Mouse (Mus musculus): ENCODE results near the gene Syne3. TPM values are rescaled to one million over a fixed set of nuclear protein-coding genes. Genes with fewer than 3 reads are reported as not detected.

The Syne3 gene
- total and polyA plus RNA-seq, 3 experiments = 4.9 to 10.7 TPM; not detected in 1

- Histone ChIP-seq H3K79me2 (ENCODE audit: control insufficient read depth, insufficient read depth, low read length, poor library complexity) (no peaks in the 10 kb centered on the region), H3K27me3 (ENCODE audit: control insufficient read depth in 1 of 2, insufficient read depth in 2 of 2, low read length in 2 of 2) (no peaks in the 10 kb centered on the region), H3K9me3 (replicated peaks; ENCODE audit: insufficient read depth, low read length) (no peaks in the 10 kb centered on the region), H3K4me1 (ENCODE audit: control insufficient read depth in 1 of 2, insufficient read depth in 2 of 2, low read length in 2 of 2) (no peaks in the 10 kb centered on the region), H3K36me3 (ENCODE audit: control insufficient read depth in 1 of 2, insufficient read depth in 2 of 2, low read length in 2 of 2) (peaks cover 0 to 2% of the 10 kb centered on the region in 2 experiments; a peak in 2 of 4 replicates), H3K4me3 (ENCODE audit: control insufficient read depth in 1 of 2, insufficient read depth in 1 of 2, low read depth in 2 of 2, low read length in 2 of 2) (no peak overlapping the region), H3K9ac (ENCODE audit: control insufficient read depth, low read depth, low read length, poor library complexity, severe bottlenecking) (no peak overlapping the region), H3K27ac (ENCODE audit: control insufficient read depth, low read depth, low read length) (no peak overlapping the region)
- TF ChIP-seq USF1 (IDR thresholded peaks at IDR 0.05; ENCODE audit: low read depth, low read length) (no peak), CHD2 (IDR thresholded peaks at IDR 0.05; ENCODE audit: low read length) (no peak), MYB (IDR thresholded peaks at IDR 0.05; ENCODE audit: low read depth, low read length) (no peak), JUND (IDR thresholded peaks at IDR 0.05; ENCODE audit: low read depth, low read length) (no peak), BHLHE40 (IDR thresholded peaks at IDR 0.05; ENCODE audit: borderline replicate concordance, low read depth, low read length) (no peak), RAD21 (IDR thresholded peaks at IDR 0.05; ENCODE audit: low read depth, low read length) (no peak), GABPA (IDR thresholded peaks at IDR 0.05; ENCODE audit: low read depth, low read length) (no peak)
- DNase-seq (ENCODE audit: low read depth, low spot score) = no peak
These were observed 36.7 kb downstream of the Syne3 start for GRCm38 (mm10) chr12:104972860-104973259.

- no peaks in the 10 kb centered on the region for H3K79me2 ChIP-seq (ENCODE audit: control insufficient read depth, insufficient read depth, low read length, poor library complexity)
- H3K4me1 ChIP-seq (ENCODE audit: control insufficient read depth in 1 of 2, insufficient read depth in 2 of 2, low read length in 2 of 2) = no peaks in the 10 kb centered on the region
- peaks cover 0 to 2% of the 10 kb centered on the region in 2 experiments; a peak in 2 of 4 replicates for H3K36me3 ChIP-seq (ENCODE audit: control insufficient read depth in 1 of 2, insufficient read depth in 2 of 2, low read length in 2 of 2)
- TF ChIP-seq CHD1 (IDR thresholded peaks at IDR 0.05; ENCODE audit: low read depth, low read length) (no peak), MEF2A (IDR thresholded peaks at IDR 0.05; ENCODE audit: extremely low read depth, insufficient replicate concordance, low read depth, low read length, poor library complexity, severe bottlenecking) (no peak), GATA1 (IDR thresholded peaks at IDR 0.05; ENCODE audit: low read depth, low read length) (no peak), JUND (IDR thresholded peaks at IDR 0.05; ENCODE audit: low read depth, low read length) (no peak), CHD2 (IDR thresholded peaks at IDR 0.05; ENCODE audit: low read length) (no peak), ZMIZ1 (IDR thresholded peaks at IDR 0.05; ENCODE audit: low read depth, low read length) (no peak), MYC (IDR thresholded peaks at IDR 0.05; ENCODE audit: low read depth, low read length) (no peak), NELFE (IDR thresholded peaks at IDR 0.05; ENCODE audit: low read depth, low read length) (no peak), KAT2A (conservative IDR thresholded peaks at IDR 0.05; ENCODE audit: low read depth, low read length) (no peak), USF1 (IDR thresholded peaks at IDR 0.05; ENCODE audit: low read depth, low read length) (no peak), POLR2AphosphoS2 (IDR thresholded peaks at IDR 0.05; ENCODE audit: low read length) (no peak), POLR2AphosphoS5 (IDR thresholded peaks at IDR 0.05; ENCODE audit: borderline replicate concordance, low read depth, low read length) (no peak), GABPA (IDR thresholded peaks at IDR 0.05; ENCODE audit: low read depth, low read length) (no peak), SMC3 (IDR thresholded peaks at IDR 0.05; ENCODE audit: low read depth, low read length) (no peak), RCOR1 (IDR thresholded peaks at IDR 0.05; ENCODE audit: low read depth, low read length) (no peak), UBTF (IDR thresholded peaks at IDR 0.05; ENCODE audit: borderline replicate concordance, insufficient read depth, low read depth, low read length) (no peak), ELF1 (IDR thresholded peaks at IDR 0.05; ENCODE audit: low read depth, low read length) (no peak), MXI1 (IDR thresholded peaks at IDR 0.05; ENCODE audit: low read depth, low read length) (no peak), MAZ (IDR thresholded peaks at IDR 0.05; ENCODE audit: low read depth, low read length) (no peak), ZC3H11A (IDR thresholded peaks at IDR 0.05; ENCODE audit: low read depth, low read length) (no peak)
- no peak overlapping the region for H3K4me3 ChIP-seq (ENCODE audit: control insufficient read depth in 1 of 2, insufficient read depth in 1 of 2, low read depth in 2 of 2, low read length in 2 of 2)
- no peak overlapping the region for H3K9ac ChIP-seq (ENCODE audit: control insufficient read depth, low read depth, low read length, poor library complexity, severe bottlenecking)
- H3K9me3 ChIP-seq (replicated peaks; ENCODE audit: insufficient read depth, low read length) = no peaks in the 10 kb centered on the region
- no peak for DNase-seq (ENCODE audit: low read depth, low spot score)
- no peak overlapping the region for H3K27ac ChIP-seq (ENCODE audit: control insufficient read depth, low read depth, low read length)
- H3K27me3 ChIP-seq (ENCODE audit: control insufficient read depth in 1 of 2, insufficient read depth in 2 of 2, low read length in 2 of 2) = no peaks in the 10 kb centered on the region
These were observed 40.0 kb downstream of the Syne3 start for GRCm38 (mm10) chr12:104969618-104970017.
